Mouse (Mus musculus) cerebellum, adult 2 months (tissue): ENCODE measurements around the gene Cacng7. TPM values are rescaled to one million over a fixed set of nuclear protein-coding genes. Genes with fewer than 3 reads are reported as not detected.
"Not testable (repeated sequence)": the region's sequence is repeated elsewhere in the genome, so short reads cannot be mapped to it uniquely, and the experiment has no call there.

ENCODE experiments used
- DNase-seq, 2 experiments: peaks; one replicate each; pipeline ENCODE4 v3.0.0; 2021
- H3K27ac ChIP-seq: fragments of 200-500 bp; 2 replicates; pipeline ENCODE4 v1.5.1; 2012; ENCODE audit warnings: low read length, control low read depth, inconsistent platforms; ENCODE audit not compliant: insufficient read depth
- H3K27me3 ChIP-seq: fragments of 200-500 bp; 2 replicates; pipeline ENCODE4 v1.6.1; 2012; ENCODE audit warnings: inconsistent platforms, mild to moderate bottlenecking, low read length, moderate library complexity; ENCODE audit not compliant: control insufficient read depth, insufficient read depth
- H3K4me1 ChIP-seq: fragments of 200-500 bp; 2 replicates; pipeline ENCODE4 v1.6.1; 2011; ENCODE audit warnings: low read length; ENCODE audit not compliant: control insufficient read depth, insufficient read depth
- H3K4me3 ChIP-seq: fragments of 200-500 bp; replicated peaks from 2 replicates; pipeline ENCODE3; 2011; ENCODE audit warnings: mild to moderate bottlenecking, low read depth, low read length, control low read depth; ENCODE audit not compliant: insufficient read depth
- CTCF ChIP-seq: fragments of 200-500 bp; IDR thresholded peaks from 2 replicates; pipeline ENCODE4 v1.5.1; 2011; ENCODE audit warnings: low read depth, mild to moderate bottlenecking, control low read depth, low read length, moderate library complexity, borderline replicate concordance; ENCODE audit not compliant: insufficient read depth
- POLR2A ChIP-seq: fragments of 200-500 bp; IDR thresholded peaks from 2 replicates; pipeline ENCODE4 v1.6.1; 2011; ENCODE audit warnings: low read length, control low read depth, borderline replicate concordance; ENCODE audit not compliant: insufficient read depth
- WGBS: fragments of 180-500 bp; shearing (Covaris S2); methylation state at CpG from one replicate; pipeline ENCODE4 v1.1.7; 2018; 5-methylcytosine and 5-hydroxymethylcytosine counted together
- polyA plus RNA-seq: library from polyadenylated mRNA; depleted of rRNA; stranded (reverse); fragments of >200 nt; gene quantifications from 2 replicates; pipeline ENCODE4 v1.2.3, GENCODE M21; 2012

Cacng7 gene
- polyA plus RNA-seq, 1 experiment, result 278 TPM

DNA sequence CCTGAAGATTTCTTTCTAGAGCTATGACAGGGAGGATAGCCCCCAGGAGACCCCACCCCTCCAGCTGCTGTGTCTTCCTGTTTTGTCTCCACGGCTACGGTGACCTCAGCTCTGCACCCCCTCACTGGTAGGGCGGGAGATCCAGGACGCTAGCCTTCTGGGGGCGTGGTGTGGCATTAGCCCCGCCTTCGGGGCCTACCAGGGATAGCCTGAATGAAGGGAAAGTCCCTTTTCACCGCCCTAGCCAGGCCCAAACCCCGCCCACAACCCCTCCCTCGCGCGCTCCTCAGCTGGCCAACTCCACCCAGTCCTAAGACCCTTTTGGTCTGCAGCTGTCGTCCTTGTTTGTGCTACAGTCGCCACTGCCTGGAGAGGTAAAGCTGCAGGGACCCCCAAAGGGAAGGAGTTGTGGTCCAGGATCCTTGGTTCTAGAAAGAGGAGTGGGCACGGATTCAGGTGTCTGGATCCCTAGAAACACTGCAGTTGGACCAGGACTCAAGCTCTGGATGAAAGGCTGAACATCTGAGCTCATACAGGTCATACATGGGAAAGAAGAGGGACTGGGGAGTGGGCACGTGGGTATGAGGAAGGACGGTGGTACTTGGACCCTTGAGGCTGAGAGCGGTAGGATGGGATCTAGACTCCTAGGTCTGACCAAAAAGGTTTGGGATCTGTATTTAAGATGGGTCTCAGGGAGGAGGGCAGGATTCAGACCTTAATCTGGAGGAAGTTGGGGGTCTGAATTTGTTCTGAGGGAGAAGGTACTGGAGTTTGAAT lies 42.3 kb upstream of the Cacng7 start:
- 5% methylated on average over 18 of the region's 18 CpGs for WGBS
- peak; percentile 86 to 88 for DNase-seq
- Histone ChIP-seq H3K4me1 (no peaks in the 10 kb centered on the region), H3K4me3 (peak overlapping the region; percentile 95), H3K27me3 (no peaks in the 10 kb centered on the region), H3K27ac (peak overlapping the region; percentile 96; the same call in 1 of the 2 replicates)
- TF ChIP-seq CTCF (no peak), POLR2A (0 out of 2 replicates have a peak, but pooled peaks have one; percentile 32)

DNA sequence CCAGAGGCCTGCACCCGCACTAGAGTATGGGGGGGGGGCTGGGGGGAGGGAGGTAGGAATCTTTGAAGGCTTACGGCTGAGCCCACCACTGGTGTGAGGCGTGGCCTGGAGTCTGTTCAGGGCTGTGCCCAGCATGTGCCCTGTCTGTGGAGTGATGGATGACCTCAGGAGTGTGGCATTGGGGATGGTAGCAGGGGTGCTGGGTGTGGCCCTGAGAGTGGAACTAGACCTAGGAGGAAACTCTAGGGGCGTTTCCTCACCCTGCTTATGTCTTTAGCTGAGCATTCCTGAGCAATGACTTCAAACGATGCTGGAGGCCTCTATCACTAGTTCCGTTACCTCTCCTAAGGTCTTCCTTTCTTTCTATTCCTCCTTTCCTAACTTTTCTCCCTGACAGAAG lies 41.6 kb upstream of the Cacng7 start:
- no peaks in the 10 kb centered on the region for H3K27me3 ChIP-seq
- no peaks in the 10 kb centered on the region for H3K4me1 ChIP-seq
- DNase-seq, result no peak
- TF ChIP-seq CTCF (no peak), POLR2A (no peak)
- 68% methylated on average over 6 of the region's 6 CpGs for WGBS
- H3K27ac ChIP-seq, result no peak overlapping the region
- H3K4me3 ChIP-seq, result no peak overlapping the region

DNA sequence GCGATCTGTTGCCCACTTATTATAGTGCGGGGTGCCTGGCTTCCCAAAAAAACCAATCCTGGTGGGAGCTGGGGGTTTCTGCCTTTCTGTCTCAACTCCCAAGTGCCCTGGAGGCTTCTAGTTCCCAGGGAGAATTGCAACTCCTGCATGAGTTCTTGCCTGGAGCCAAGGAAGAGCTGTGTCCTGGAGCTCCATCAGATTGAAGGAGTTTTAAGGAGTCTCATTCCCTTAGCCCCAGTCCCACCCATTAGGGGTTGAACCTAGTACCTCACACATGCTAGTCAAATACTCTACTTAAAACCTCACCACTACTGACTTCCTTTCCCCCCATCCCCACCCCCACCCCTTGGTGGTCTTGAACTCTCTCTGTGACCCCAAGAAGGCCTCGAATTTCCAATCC lies 41.0 kb upstream of the Cacng7 start:
- Histone ChIP-seq H3K4me1 (no peaks in the 10 kb centered on the region), H3K4me3 (no peak overlapping the region), H3K27ac (no peak overlapping the region), H3K27me3 (no peaks in the 10 kb centered on the region)
- no peak for DNase-seq
- no peak for TF ChIP-seq POLR2A
- TF ChIP-seq CTCF, result no peak
- WGBS, result 79% methylated on average over 3 of the region's 3 CpGs

DNA sequence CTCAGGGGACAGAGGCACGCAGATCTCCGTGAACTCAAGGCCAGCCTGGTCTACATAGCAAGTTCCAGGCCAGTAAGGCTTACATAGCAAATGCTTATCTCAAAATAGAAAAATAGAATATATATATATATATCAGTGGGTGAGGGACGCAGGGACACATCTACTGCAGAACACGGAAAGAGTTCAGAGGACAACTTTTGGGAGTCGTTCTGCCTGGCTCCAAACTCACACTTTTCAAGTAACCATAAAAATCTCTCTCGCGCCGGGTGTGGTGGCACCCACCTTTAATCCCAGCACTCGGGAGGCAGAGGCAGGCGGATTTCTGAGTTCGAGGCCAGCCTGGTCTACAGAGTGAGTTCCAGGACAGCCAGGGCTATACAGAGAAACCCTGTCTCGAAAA lies 40.5 kb upstream of the Cacng7 start:
- not testable (repeated sequence) for DNase-seq, H3K27ac ChIP-seq, H3K27me3 ChIP-seq, H3K4me1 ChIP-seq, H3K4me3 ChIP-seq
- WGBS, result 80% methylated on average over 12 of the region's 12 CpGs

DNA sequence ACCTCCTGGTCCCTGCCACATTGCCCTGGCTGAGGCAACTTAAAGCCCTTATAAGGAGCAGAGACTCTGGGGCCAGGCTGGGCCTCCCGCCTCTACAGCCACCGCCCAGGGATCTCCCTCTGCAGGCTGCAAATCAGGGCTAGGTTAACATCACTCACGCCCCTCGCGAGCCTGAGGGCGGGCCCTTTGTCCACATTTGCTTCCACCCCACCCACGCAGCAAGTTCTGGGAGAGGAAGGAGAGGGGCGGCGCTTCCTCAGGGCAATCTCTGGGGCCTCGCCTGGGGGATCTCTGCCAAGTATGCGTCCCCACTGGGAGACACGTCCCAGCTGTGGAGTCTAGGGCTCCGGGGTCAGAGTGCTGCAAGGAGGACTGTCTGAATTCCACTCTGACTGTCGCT lies 40.0 kb upstream of the Cacng7 start:
- Histone ChIP-seq H3K4me3 (no peak overlapping the region), H3K4me1 (no peaks in the 10 kb centered on the region), H3K27me3 (no peaks in the 10 kb centered on the region), H3K27ac (no peak overlapping the region)
- no peak for TF ChIP-seq POLR2A
- no peak for TF ChIP-seq CTCF
- peak; percentile 32 to 36 for DNase-seq
- WGBS, result 14% methylated on average over 14 of the region's 14 CpGs

DNA sequence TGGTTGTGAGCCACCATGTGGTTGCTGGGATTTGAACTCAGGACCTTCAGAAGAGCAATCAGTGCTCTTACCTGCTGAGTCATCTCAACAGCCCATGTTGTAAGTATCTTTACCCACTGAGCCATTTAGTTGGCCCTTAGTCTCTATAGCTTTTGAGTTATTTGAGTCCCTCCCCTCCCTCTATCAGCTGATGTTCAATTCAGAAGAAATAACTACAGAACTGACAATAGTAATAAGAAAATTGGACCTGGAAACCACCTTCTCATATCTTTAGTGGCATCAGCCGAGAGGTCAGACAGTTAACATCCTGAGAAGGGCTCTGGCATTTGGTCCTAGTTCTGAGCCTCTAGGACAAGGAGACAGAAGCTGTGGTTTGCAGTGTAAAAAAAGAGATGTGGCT lies 38.0 kb upstream of the Cacng7 start:
- DNase-seq, result no peak
- no peak overlapping the region for H3K4me3 ChIP-seq
- 0 out of 2 replicates have a peak, but pooled peaks cover 1% of the 10 kb centered on the region for H3K4me1 ChIP-seq
- TF ChIP-seq CTCF (no peak), POLR2A (no peak)
- WGBS, result 92% methylated on average over 1 of the region's 1 CpGs
- no peaks in the 10 kb centered on the region for H3K27me3 ChIP-seq
- no peak overlapping the region for H3K27ac ChIP-seq

DNA sequence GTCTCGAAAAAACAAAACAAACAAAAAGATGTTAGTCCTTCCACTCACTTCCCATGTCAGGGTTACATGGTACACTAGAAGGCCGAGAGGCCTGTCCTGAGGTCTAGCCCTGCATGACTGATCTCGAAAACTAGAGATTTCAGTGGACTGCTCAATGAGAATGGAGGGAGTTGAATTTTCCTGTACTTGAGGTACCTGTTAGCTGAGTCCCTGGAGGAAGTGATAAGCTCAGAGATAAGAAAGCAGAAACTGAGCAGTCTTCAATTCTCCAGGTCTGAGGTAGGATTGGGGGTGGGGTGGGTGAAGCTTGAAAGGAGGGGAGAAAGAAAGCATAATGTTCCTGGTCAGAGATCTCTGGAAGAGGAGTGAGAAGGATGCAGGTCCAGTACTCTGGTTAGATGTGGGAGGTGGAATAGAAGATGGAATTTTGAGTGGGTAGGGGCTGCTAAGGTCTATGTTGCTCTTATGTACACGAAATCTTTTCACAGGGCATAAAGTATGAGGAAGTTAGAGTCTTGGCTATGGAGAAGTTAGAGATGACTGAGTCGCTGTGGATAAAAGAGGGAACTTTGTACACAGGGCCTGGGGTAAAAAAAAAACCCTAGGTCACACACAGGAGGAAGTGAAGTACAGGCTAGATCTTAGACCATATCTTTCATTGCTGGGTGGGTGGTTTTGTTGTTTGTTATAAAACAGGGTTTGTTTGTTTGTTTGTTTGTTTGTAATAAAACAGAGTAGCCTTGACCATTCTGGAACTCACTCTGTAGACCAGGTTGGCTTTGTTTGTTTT lies 37.2 kb upstream of the Cacng7 start:
- DNase-seq, result no peak
- TF ChIP-seq CTCF (no peak), POLR2A (no peak)
- 0 out of 2 replicates have a peak, but pooled peaks cover 3% of the 10 kb centered on the region for H3K4me1 ChIP-seq
- H3K27ac ChIP-seq, result no peak overlapping the region
- WGBS, result 87% methylated on average over 5 of the region's 5 CpGs
- H3K27me3 ChIP-seq, result no peaks in the 10 kb centered on the region
- H3K4me3 ChIP-seq, result no peak overlapping the region

DNA sequence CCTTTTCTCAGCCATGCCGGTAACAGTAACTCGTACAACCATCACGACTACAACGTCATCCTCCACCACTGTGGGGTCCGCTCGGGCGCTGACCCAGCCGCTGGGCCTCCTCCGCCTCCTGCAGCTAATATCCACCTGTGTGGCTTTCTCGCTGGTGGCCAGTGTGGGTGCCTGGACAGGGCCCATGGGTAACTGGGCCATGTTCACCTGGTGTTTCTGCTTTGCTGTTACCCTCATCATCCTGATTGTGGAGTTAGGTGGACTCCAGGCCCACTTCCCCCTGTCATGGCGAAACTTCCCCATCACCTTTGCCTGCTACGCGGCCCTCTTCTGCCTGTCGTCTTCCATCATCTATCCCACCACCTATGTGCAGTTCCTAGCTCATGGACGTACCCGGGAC lies 36.0 kb upstream of the Cacng7 start:
- no peak for TF ChIP-seq CTCF
- no peak for TF ChIP-seq POLR2A
- WGBS, result 93% methylated on average over 16 of the region's 16 CpGs

More for the DNA sequence above, 36.0 kb upstream of the Cacng7 start:
- H3K27ac ChIP-seq, result no peak overlapping the region
- no peaks in the 10 kb centered on the region for H3K27me3 ChIP-seq
- DNase-seq, result no peak
- 0 out of 2 replicates have a peak, but pooled peaks cover 3% of the 10 kb centered on the region for H3K4me1 ChIP-seq
- no peak overlapping the region for H3K4me3 ChIP-seq
